Mouse (Mus musculus) thymus, postnatal 10 days (tissue): ENCODE measurements around the gene Taf11.

Experiments used
- DNase-seq, 2 experiments: peaks; one replicate each; pipeline ENCODE4 v3.0.0; 2021; ENCODE audit warnings: low spot score in 2 of 2

Gene Taf11

DNA sequence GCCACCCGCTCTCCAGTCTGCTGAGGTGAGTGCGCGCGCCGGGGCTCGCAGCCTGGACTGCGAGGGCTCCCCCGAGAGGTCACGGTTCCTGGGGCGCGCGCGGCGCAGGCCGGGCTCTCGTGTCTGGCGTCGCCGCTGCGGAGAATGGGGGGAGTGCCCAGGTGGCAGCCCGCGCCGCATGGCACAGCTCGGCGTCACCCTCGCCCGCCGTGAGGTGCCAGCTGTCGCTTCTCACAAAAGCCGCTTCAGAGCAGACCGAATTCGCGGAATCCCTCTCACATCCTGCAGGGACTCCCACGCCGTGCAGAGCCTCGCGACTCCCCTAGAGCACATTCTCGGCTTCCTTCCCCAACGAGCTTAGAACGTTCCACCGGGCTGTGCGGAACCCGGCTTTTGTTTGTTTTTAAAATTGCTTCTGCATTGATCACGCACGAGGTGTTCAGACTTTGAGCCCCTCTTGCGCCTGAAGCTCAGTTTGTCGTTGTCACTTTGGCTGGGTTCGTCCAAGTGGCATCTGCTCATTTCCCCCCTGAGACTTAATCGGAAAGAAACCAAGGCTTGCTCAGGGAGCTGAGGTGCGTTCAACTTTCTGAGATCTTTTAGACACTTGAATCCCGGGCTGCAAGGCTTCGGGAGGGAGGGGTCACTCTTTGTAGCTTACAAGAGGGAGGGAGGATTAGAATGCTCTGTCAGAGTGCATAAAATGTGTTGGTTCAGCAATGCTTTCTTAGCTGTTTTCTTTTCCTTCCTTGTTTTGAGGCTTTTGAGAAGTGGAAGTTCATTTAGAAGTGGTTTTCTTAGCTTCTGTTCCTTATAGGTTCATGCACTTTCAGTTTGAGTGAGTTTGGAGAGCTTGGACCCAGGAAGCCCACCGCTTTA, at the start of gene Taf11:
Gene Taf11, minus strand, starts transcription at position 223 of the 879 bp plus-strand sequence.
- peak; percentile 77 for DNase-seq

DNA sequence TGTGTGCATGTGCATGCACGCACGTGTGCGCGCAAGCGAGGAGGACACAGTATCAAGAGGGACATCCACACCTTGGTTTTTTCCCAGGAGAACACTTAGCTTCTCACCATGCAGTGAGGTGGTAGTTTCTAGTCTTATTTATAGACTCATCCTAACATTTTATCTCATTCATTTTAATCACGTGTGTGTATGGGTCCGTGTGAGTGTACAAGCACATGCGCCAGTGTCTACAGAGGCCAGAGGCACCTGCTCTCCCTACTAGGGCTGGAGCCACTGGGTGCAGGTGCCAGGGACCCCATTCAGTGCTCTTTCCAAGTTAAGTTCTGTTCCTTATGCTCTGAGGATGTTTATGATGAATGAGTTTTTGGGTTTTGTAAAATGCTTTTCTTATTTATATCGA, 48.0 kb upstream of the Taf11 start:
- no peak for DNase-seq

DNA sequence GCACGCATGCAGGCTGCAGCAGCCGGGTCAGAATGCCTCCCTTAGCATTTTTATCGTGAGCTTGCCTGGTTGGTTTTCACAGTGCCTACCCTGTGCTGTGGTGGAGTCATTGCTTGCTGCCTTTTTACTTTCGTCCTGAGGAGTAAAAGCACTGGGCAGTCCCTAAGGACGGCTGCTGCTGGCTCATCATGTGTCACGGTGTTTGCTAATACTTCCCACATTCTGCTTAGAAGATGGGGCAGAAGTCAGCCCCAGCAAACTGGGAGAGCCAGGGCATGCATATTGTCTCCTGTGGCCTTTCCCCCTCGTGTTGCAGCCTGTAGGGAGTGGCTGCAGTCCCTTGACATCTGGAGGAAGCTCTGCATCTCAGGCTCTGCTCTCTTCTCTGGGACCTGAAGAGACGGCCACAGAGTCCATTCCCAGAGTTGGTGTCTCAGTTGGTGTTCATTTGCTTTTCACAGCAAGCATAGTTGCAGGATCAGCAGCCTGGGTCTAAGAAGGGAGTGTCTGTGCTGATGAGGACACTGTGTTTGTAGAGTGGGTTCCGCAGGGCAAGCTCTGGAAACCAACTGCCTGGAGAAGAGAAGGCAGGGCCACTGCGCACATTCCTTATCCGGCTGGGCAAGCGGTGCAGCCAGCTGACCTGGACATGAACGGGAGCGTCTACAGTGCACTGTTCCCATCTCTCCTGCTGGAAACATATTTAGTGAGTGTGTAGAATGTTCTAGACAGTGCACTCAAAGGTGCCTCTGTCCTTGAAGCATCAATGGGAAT, 45.2 kb upstream of the Taf11 start:
- DNase-seq, result no peak

DNA sequence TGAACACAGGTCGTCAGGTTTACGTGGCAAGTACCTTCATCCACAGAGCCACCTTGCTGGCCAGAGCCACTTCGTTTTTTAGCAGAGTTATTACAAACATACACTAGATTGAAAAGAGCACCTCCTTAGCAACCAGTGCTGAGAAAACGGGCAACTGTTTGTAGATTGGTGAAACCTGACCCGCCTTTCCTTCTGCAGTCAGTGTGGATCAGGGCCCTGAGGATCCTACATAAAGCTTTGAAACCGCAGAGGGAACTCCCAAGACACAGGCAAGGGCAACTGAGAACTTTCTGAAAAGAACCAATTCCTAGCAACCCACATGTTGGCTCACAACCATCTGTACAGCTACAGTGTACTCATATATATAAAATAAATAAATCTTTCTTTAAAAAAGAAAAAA, 43.5 kb upstream of the Taf11 start:
- DNase-seq, result no peak

DNA sequence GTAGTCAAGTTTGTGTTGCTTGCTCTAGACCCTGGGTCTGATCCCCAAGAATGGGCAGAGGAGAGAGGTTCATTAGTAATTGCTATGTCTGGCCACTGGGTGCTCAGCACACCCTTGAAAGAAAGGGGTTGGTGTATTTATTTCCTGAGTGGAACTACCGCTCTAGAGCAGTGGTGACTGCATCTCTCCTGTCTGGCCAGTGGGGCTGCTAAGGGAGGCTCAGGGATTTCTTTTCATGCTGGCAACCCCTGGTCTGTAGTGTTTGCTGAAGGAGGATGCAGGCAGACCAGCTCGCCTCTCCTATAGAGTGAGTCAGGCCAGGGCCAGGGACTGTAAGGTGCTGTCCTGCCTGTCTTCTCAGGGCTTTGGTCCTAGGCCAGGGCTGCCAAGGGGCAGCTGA, 37.5 kb upstream of the Taf11 start:
- no peak for DNase-seq

DNA sequence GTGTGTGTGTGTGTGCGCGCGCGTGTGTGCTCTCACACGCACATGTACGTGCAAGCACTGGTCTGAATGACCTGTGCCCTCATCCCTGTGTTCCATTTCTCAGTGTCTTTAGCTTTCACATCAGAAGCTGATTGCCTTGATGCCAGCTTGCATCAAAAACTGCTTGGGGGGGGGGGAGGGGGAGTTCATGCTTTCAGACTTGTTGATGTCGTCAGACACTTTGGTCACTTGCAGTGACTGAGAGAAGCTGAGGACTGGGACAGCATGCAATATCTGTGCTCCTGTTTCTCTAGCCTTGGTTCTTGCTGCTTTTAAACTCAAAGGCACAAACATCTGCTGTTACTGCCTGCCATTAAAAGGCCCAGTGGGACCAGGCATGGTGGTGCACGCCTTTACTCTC, 36.7 kb upstream of the Taf11 start:
- DNase-seq, result no peak

DNA sequence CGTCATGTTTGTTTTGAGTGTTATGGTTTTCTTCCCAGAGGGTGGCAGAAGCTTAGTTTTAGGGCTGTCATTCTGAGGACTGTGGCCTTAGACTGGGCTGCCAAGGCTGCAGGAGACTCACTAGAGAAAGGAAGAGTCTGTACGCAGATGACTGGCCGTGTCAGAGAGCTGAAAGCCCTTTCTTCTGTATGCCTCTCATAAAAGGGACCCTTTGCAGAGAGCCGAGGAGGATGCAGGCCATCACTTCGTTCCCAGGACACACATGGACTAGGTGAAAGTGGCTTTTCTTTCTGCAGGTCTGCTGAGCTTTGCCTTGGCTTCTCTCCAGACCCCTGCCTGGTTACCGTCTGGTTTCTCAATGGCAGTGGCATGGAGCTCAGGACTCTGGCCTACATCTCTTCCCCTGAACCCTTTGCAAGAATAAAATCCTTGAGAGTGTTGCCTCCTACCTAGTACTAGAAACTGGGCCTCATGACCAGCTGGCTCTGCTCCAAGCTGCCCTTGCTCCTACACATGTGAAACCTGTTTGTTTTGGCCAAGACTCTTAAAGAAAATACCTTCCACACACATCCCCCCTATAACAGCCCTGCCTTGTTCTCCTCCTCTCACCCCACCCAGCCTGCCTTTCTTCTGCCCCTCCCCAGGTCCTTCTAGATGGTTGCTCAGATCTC, 36.0 kb upstream of the Taf11 start:
- no peak for DNase-seq

DNA sequence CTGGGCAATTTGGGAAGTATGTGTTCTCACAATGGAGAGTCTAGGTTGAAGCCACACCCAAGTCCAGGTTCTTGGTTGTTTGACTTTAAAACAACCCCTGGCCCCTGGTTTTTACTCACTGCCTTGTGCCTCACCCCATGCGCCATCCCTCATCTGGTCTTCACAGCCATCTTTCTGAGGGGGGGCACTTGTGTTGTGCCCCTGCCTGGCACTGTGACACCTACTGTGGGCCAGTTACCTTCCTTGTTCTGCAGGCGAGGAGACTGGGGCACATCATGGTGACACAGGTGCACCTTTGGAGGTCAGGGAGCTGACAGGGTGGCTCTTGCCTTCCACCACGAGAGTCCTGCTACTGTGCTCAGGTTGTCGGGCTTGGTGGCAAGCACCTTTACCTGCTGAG, 32.5 kb upstream of the Taf11 start:
- no peak for DNase-seq

DNA sequence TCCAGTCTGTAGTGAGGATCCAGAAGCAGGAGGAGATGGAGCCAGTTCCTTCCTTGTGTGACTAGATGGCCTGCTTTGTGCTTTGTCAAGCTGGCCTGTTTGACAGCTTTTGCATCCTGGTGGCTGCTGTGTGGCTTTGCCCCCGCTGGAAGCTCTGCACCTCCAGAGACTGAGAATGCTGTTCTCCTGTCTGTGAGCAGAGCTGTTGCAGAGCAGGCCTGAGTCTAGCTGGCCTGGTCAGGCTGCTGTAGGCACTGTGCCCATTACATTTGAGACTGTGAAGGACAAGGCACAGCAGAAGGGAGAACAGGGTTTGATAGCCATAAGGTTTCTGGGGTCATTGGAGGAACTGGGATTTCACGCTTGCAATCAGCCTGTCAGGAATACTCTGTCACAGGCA, 32.1 kb upstream of the Taf11 start:
- no peak for DNase-seq

DNA sequence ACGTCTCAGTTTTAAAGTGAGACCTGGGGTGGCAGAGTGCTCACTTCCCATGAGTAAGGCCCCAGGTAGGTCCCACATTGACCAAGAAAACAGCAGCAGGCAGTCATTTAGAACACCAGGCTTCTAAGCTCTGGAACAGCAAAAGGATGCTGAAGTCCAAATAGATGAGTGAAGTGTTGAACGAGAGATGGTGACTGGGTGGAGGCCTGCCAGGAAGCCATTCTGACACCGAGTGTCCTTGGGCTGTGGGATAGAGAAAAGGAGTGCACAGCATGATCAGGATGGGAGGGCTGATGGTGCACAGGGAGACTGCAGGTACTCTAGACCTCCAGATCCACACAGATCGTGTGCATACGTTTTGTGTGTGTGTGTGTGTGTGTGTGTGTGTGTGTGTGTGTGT, 31.5 kb upstream of the Taf11 start:
- DNase-seq, result no peak

DNA sequence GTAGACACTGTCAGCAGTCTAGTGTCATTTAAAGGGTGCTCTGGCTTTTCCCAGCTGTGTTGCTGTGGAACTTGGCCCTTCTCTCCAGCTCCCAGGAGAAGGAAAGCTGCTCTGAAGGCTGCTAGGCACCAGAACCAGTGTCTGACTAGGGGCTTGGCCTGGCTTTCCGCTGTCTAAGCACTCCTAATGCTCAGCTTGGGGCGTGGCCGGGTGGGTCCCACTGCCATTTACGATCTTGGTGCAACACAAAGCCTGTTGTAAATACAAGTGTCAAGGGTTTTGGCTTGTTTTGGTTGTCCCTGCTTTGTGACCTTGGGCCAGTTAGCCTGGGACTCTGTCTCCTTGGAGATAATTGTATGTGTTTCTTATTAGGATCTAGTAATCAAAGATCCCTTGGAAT, 30.7 kb upstream of the Taf11 start:
- no peak for DNase-seq

DNA sequence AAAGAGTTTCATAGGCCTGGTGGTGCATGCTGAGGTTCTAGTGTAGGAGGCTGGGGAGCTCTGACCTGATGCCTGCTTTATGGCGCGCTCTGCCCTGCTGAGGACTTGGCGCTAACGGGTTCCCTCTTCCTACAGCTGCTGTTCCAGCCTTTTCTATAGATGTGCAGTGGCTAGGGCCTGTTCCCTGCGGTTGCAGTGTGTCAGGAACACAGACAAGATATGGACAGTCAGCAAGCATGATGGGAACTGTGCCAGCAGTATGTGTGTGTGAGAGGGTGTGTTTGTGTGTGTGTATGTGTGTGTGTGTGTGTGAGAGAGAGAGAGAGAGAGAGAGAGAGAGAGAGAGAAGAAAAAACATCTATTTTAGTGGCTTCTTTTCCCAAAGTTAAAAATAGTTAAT, 29.4 kb upstream of the Taf11 start:
- DNase-seq, result no peak

DNA sequence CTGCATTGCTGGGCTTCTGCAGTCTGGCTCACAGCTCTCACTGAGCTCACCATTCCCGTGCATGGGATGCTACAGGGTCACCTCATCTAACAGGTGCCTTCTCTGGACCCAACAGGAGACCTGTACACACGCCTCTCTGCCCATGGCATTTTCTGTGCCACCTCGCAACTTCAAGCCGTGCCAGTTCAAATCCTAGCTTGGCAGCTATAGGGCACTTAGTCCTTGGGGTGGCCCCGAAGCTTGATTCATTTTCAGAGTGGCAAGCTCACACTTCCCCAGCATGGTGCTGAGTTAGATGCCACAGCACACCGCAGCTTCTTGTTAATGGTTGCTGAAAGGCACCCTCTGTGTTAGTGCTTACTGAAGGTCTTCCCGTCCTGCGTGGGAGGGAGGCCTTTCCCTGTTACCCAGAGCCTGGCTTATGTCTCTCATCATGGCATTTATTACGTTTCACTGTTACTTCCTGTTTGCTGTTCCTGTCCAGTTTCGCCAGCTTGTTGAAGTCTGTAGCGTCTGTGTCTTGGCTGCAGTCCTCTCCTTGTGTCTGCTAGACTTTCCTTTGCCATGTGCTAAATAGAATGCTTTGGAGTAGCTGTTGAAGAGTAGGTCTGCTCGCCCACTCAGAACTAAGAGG, 28.6 kb upstream of the Taf11 start:
- no peak for DNase-seq

DNA sequence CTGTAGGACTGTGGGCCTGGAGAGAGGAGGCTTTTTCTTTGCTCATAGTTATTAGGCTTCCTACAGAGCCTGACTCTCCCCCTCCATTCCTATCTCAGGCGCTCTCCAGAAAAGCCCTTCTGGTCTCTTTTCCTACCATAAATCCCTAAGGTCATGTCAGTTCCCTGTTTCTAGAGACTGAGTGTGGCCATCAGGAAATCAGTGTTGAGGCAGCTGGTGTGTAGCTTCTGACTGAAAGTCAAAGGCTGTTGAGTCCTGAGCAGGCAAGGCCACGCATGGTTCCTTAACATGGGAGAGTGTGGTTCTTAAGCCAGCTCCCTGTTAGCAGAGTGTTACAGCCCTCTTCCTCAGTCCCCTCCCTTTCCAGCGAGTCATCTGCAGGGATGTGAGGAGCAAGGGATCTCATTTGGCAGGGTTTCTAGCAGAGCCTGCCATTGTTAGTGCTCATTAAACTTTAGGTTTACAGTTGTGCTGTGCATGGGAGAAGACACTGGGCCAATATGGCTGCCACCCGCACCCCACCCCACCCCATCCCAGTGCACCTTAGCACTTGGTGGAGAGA, 27.5 kb upstream of the Taf11 start:
- no peak for DNase-seq

DNA sequence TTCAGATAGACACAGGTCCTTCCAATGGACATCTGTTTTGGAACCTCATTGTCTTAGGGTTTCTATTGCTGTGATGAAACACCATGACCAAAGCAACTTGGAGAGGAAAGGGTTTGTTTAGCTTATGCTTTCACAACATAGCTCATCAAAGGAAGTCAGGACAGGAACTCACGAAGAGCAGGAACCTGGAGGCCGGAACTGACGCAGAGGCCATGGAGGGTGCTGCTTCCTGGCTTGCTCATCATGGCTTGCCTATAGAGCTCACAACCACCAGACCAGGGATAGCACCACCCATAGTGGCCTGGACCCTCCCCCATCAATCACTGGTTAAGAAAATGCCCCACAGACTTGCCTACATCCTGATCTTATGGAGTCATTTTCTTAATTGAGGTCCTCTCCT, 25.4 kb upstream of the Taf11 start:
- no peak for DNase-seq

DNA sequence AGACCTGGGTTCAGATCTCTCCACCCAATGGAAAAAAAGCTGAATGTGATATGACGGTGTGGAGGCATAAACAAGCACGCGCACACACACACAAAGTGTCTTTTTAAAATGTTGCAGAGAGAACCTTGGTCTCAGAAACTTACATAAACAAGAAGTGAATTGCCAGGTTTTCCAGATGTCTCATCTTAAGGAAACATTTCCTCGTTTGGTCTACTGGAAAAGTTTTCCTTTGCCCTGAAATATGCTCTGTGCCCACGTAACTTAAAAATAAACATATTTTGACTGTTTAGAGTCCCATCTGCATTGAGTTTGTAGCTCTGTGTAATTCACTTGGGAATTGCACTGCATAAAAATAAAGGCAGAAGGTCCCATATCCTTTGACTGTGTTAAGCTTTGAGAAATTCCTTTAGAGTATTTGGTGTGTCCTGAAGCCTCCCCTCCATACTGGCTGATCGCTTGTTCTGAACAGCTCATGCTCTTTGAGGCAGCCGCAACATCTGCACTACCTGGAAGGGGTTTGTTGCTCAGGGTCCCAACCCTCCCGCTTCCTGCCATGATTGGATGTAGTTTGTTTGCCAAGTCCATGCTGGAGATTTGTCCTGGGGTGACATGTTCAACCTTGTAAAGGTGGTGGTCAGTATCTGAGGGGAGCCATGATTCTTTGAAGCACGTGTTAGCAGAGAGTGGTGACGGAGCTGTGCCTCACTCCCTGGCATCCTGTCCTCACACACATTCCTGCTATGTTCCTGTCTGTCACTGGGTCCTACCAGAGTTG, 24.7 kb upstream of the Taf11 start:
- DNase-seq, result no peak

DNA sequence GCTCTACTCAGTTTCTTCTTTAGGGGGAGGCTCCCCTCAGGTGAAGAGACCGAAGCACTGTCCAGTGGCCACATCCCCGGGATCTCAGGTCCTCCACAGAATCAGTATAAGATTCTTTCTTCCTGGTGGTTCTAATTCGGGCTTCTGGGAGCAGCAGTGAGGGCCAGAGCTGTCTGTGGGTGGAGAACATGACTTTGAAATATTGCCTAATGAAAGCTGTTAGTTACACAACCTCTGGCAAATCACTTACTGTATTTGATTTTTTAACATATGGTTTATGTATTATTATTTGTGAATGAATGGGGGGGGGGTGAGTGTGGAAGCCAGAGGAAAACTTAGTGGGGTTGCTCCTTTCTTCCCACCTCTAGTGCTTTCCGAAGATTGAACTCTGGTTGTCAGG, 22.2 kb upstream of the Taf11 start:
- no peak for DNase-seq

DNA sequence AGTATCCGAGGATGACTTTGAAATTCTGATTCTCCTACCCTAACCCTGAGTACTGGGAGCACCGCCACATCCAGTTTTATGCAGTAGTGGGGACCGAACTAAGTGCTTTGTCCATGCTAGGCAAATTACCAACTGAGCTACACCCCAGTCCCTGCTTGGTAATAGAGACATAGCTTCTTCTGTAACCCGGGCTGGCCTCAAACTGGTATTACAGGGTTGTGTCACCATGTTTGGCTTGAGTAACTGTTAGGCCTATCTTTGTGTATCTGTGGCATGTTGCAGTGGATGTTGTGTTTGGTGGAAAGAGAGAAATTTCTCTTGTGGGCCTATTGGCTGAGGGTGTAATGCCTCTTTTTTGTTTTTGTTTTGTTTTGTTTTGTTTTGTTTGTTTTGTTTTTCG, 20.6 kb upstream of the Taf11 start:
- no peak for DNase-seq

DNA sequence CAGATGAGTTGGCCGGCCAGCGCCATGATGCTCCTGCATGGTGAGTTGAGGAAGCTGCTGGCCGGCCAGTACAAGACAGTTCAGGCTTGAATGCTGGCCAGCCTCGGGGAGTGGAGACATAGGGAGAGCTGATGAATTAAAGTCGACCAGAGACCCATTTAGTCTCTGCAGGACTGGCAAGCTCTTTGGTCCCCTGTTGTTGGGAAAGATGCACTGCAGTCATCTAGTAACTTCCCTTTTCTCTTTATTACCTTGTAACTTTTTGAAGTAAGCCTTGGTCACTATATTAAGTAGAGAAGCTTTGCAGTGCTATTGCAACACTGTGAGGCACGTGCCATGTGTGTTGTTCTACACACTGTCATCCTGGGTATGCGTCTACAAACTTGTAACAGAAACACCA, 15.9 kb upstream of the Taf11 start:
- DNase-seq, result no peak

DNA sequence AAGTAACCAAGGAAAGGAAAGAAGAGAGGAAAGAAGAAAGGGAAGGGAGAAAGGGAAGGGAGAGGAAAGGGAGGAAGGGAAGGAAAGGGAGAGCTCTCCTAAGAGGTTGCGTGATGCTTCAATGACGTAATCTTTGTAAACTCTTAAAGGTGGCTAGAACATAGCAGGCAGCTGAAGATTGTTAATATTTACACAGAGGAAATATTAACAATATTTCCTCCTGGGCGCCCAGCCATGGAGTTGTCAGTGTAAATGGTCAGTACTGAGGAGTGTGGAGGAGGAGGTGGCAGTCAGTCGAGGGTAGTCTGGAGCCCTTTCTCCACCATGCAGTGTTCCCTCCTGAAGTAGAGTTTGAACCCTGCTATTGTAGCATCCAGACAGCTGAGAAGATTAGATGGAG, 15.4 kb upstream of the Taf11 start:
- no peak for DNase-seq

DNA sequence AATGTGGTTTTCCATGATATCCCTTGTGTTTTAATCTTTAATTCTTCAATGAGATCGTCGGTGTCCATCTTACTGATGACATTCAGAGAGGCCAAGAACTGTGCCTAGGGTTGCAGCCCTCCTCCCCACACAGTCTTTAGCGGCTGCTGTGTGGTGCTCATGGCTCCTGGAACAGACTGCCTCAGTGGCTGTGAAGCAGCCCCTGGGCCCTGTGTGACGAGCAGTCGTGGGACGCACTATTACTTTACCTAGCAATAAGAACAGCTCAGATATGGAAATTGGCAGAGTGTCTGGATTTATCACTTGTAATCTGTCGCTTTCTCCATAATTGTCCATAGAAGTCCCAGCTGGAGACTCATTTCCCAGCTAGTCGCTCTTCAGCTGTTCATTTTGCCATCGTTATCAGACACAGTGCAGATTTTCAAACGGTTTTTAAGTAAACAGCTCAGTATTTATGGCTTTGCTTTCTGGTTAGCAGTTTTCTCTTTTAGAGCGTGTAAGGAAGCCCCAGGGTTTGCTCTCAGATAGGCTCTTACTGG, 12.6 kb upstream of the Taf11 start:
- no peak for DNase-seq
